In genomic region chr2:57597694-57598358, GRCm38 (mm10) we compare ENCODE assay signal across 10 mouse cellular contexts.
DNase-seq lines count a peak whose midpoint lies in the region; ATAC-seq and TF ChIP-seq lines count a peak whose summit lies in the region.
"Had no signal": no experiment of that assay in that cellular context is flagged by ENCODE, and none has a peak within 500 bp of the region (broad histone marks: within the 10 kb centered on the region; RNA-seq: fewer than 3 reads in every experiment).

No protein-coding gene starts in this region.

- H3K9me3 ChIP-seq in hindbrain, postnatal 0 days (ENCODE audit: low read length): no peaks in the 10 kb centered on the region
- no peaks in the 10 kb centered on the region for H3K9me3 ChIP-seq in midbrain, embryonic 15.5 days
- H3K9me3 ChIP-seq: liver, embryonic 13.5 days had no signal

- H3K36me3 ChIP-seq in hindbrain, postnatal 0 days (ENCODE audit: insufficient read depth, low read length): no peaks in the 10 kb centered on the region
- no peaks in the 10 kb centered on the region for H3K36me3 ChIP-seq in midbrain, embryonic 15.5 days (replicated peaks)
- H3K36me3 ChIP-seq: liver, embryonic 13.5 days had no signal

- ATAC-seq in hindbrain, postnatal 0 days: peak; percentile 89
- peak; percentile 93 for ATAC-seq in midbrain, embryonic 15.5 days (replicated peaks)

- no peak for TF ChIP-seq POLR2A in cerebellum, adult 2 months (IDR thresholded peaks at IDR 0.05; ENCODE audit: borderline replicate concordance, insufficient read depth, low read length)

- DNase-seq in cerebellum, adult 2 months: peak; percentile 12 to 33
- DNase-seq in cerebellum, adult 8-10 months: no peak
- DNase-seq in cerebellum, postnatal 14 days: peak; percentile 40 to 42
- peak; percentile 82 for DNase-seq in hindbrain, postnatal 0 days (ENCODE audit: low spot score)
- DNase-seq in lung, postnatal 36 days: no peak
- no peak for DNase-seq in left cerebral cortex, adult 18-20 months (ENCODE audit: low spot score in 2 of 2)
- no peak for DNase-seq in left cerebral cortex, postnatal 10 days (ENCODE audit: extremely low spot score in 1 of 2, low spot score in 2 of 2)
- DNase-seq: B cell, adult 2 months; liver, embryonic 13.5 days had no signal

- 13% methylated on average over 9 of the region's 9 CpGs for WGBS in cerebellum, adult 2 months
- 16% methylated on average over 9 of the region's 9 CpGs for WGBS in hindbrain, postnatal 0 days
- WGBS in midbrain, embryonic 15.5 days: 14% methylated on average over 9 of the region's 9 CpGs

- H3K9ac ChIP-seq in hindbrain, postnatal 0 days (replicated peaks; ENCODE audit: low read length): no peak overlapping the region
- 0 out of 2 replicates have a peak overlapping the region, but pooled peaks have one; percentile 16 for H3K9ac ChIP-seq in midbrain, embryonic 15.5 days
- H3K9ac ChIP-seq: liver, embryonic 13.5 days had no signal

- H3K4me1 ChIP-seq in cerebellum, adult 2 months (ENCODE audit: control insufficient read depth, insufficient read depth, low read length): no peaks in the 10 kb centered on the region
- H3K4me1 ChIP-seq in hindbrain, postnatal 0 days (ENCODE audit: insufficient read depth, low read length): no peaks in the 10 kb centered on the region; the same call in 1 of the 2 replicates
- peaks cover 7% of the 10 kb centered on the region for H3K4me1 ChIP-seq in midbrain, embryonic 15.5 days
- H3K4me1 ChIP-seq: liver, embryonic 13.5 days had no signal

- no peak for TF ChIP-seq CTCF in cerebellum, adult 2 months (IDR thresholded peaks at IDR 0.05; ENCODE audit: borderline replicate concordance, insufficient read depth, low read depth, low read length)
- TF ChIP-seq CTCF in hindbrain, postnatal 0 days (IDR thresholded peaks at IDR 0.05; ENCODE audit: low read depth): no peak

- H3K27me3 ChIP-seq in cerebellum, adult 2 months (ENCODE audit: control insufficient read depth, insufficient read depth, low read length): no peaks in the 10 kb centered on the region
- no peaks in the 10 kb centered on the region for H3K27me3 ChIP-seq in hindbrain, postnatal 0 days (ENCODE audit: insufficient read depth, low read length)
- H3K27me3 ChIP-seq in midbrain, embryonic 15.5 days (replicated peaks): no peaks in the 10 kb centered on the region; the same call in 1 of the 2 replicates
- H3K27me3 ChIP-seq: liver, embryonic 13.5 days had no signal

- peak overlapping the region; percentile 43 for H3K4me2 ChIP-seq in hindbrain, postnatal 0 days (ENCODE audit: low read depth, low read length)
- H3K4me2 ChIP-seq in midbrain, embryonic 15.5 days: peak overlapping the region; percentile 39
- H3K4me2 ChIP-seq: liver, embryonic 13.5 days had no signal

- no peak overlapping the region for H3K27ac ChIP-seq in cerebellum, adult 2 months (ENCODE audit: insufficient read depth, low read length)
- no peak overlapping the region for H3K27ac ChIP-seq in hindbrain, postnatal 0 days
- H3K27ac ChIP-seq in midbrain, embryonic 15.5 days: 0 out of 2 replicates have a peak overlapping the region, but pooled peaks have one; percentile 50
- H3K27ac ChIP-seq: liver, embryonic 13.5 days had no signal

- no peak overlapping the region for H3K4me3 ChIP-seq in cerebellum, adult 2 months (replicated peaks; ENCODE audit: insufficient read depth, low read depth, low read length)
- H3K4me3 ChIP-seq in hindbrain, postnatal 0 days (ENCODE audit: low read length): no peak overlapping the region; the same call in 1 of the 2 replicates
- H3K4me3 ChIP-seq in midbrain, embryonic 15.5 days: 0 out of 2 replicates have a peak overlapping the region, but pooled peaks have one; percentile 2
- H3K4me3 ChIP-seq: liver, embryonic 13.5 days had no signal

- intact Hi-C loops in left cerebral cortex, postnatal 10 days (cut with DNase I): no loop called here

Comparison
In these comparisons a context has a peak if more than half of its experiments do, and no peak if none do; other contexts are left out.
1. DNase-seq: peak in cerebellum, adult 2 months (2 of 2), cerebellum, postnatal 14 days (2 of 2) and hindbrain, postnatal 0 days (single experiment); none in cerebellum, adult 8-10 months (single experiment), lung, postnatal 36 days (single experiment), left cerebral cortex, adult 18-20 months (0 of 2) and left cerebral cortex, postnatal 10 days (0 of 2).